Mouse (Mus musculus): Measurements from ENCODE around the gene Psmb3. TPM values are rescaled to one million over a fixed set of nuclear protein-coding genes. Genes with fewer than 3 reads are reported as not detected.

Gene Psmb3
- polyA plus RNA-seq, 1 experiment from 2014 or later, result 246 TPM

GRCm38 (mm10) chr11:97678301-97678700, 24.9 kb upstream of the Psmb3 start:
- ATAC-seq (no peak), DNase-seq (ENCODE audit: low read depth, low spot score) (no peak)
- ChIA-PET POLR2A (interaction anchor here (1.3 kb wide), 1 partner anchor 21 kb away, joined by 3 read pairs; no protein-coding TSS in a partner anchor), CTCF (interaction anchor here (1.1 kb wide), 1 partner anchor 33 kb away, joined by 4 read pairs; no protein-coding TSS in a partner anchor)
- H3K27me3 ChIP-seq, result no peaks in the 10 kb centered on the region
- in situ Hi-C loops (cut with MboI; ENCODE audit: low pct_unique_long_range_greater_than_20kb), result no loop called here
- no peak for TF ChIP-seq CTCF (IDR thresholded peaks at IDR 0.05)

- no peak for ATAC-seq
- no peaks in the 10 kb centered on the region for H3K27me3 ChIP-seq
- ChIA-PET POLR2A (no interaction called here), CTCF (no interaction called here)
- in situ Hi-C loops (cut with MboI; ENCODE audit: low pct_unique_long_range_greater_than_20kb), result no loop called here
- no peak for TF ChIP-seq CTCF (IDR thresholded peaks at IDR 0.05)
- no peak for DNase-seq (ENCODE audit: low read depth, low spot score)
Measured at GRCm38 (mm10) chr11:97680430-97680829, 22.8 kb upstream of the Psmb3 start.

- POLR2A ChIA-PET, result no interaction called here
- DNase-seq (ENCODE audit: low read depth, low spot score) (no peak), ATAC-seq (no peak)
- in situ Hi-C loops (cut with MboI; ENCODE audit: low pct_unique_long_range_greater_than_20kb), result no loop called here
- no peaks in the 10 kb centered on the region for H3K27me3 ChIP-seq
- no peak for TF ChIP-seq CTCF (IDR thresholded peaks at IDR 0.05)
- CTCF ChIA-PET, result interaction anchor here (1.2 kb wide), 1 partner anchor 16 kb away, joined by 4 read pairs; no protein-coding TSS in a partner anchor
Measured at GRCm38 (mm10) chr11:97682504-97683055, 20.6 kb upstream of the Psmb3 start.

- POLR2A ChIA-PET, result interaction anchor here (1.2 to 1.3 kb wide), 2 partner anchors 23 to 26 kb away, joined by 3 to 4 read pairs; no protein-coding TSS in a partner anchor
- in situ Hi-C loops (cut with MboI; ENCODE audit: low pct_unique_long_range_greater_than_20kb), result no loop called here
- ATAC-seq, result no peak
Measured at GRCm38 (mm10) chr11:97684063-97684680, 19.0 kb upstream of the Psmb3 start.

GRCm38 (mm10) chr11:97684766-97685165, 18.4 kb upstream of the Psmb3 start:
- H3K27me3 ChIP-seq, result no peaks in the 10 kb centered on the region
- ATAC-seq (no peak), DNase-seq (ENCODE audit: low read depth, low spot score) (no peak)
- ChIA-PET POLR2A (interaction anchor here (1.2 to 1.3 kb wide), 2 partner anchors 24 to 26 kb away, joined by 3 to 4 read pairs; no protein-coding TSS in a partner anchor), CTCF (no interaction called here)
- in situ Hi-C loops (cut with MboI; ENCODE audit: low pct_unique_long_range_greater_than_20kb), result no loop called here
- no peak for TF ChIP-seq CTCF (IDR thresholded peaks at IDR 0.05)

More at GRCm38 (mm10) chr11:97684063-97684680, 19.0 kb upstream of the Psmb3 start:
- TF ChIP-seq CTCF (IDR thresholded peaks at IDR 0.05), result no peak
- no peak for DNase-seq (ENCODE audit: low read depth, low spot score)
- no peaks in the 10 kb centered on the region for H3K27me3 ChIP-seq
- CTCF ChIA-PET, result interaction anchor here (0.9 kb wide), 1 partner anchor 9 kb away, joined by 3 read pairs; no protein-coding TSS in a partner anchor

GRCm38 (mm10) chr11:97685613-97686321, 17.4 kb upstream of the Psmb3 start, which contains the start of gene Cisd3:
Gene Cisd3 (plus strand): TSS chr11:97685826.
- TF ChIP-seq CTCF (IDR thresholded peaks at IDR 0.05), result no peak
- H3K27me3 ChIP-seq, result no peaks in the 10 kb centered on the region
- ATAC-seq, result peak; percentile 70
- ChIA-PET POLR2A (interaction anchor here (0.9 to 1.5 kb wide), 4 partner anchors 12 to 26 kb away, joined by 4 read pairs; no protein-coding TSS in a partner anchor), CTCF (interaction anchor here (1.1 to 1.4 kb wide), 2 partner anchors 13 to 34 kb away, joined by 3 to 7 read pairs; no protein-coding TSS in a partner anchor)
- in situ Hi-C loops (cut with MboI; ENCODE audit: low pct_unique_long_range_greater_than_20kb), result no loop called here
- no peak for DNase-seq (ENCODE audit: low read depth, low spot score)

- no peak for ATAC-seq
- POLR2A ChIA-PET, result interaction anchor here (0.6 to 1.5 kb wide), 6 partner anchors 9 to 34 kb away, joined by 3 to 4 read pairs (median 4); no protein-coding TSS in a partner anchor
- no peak for DNase-seq (ENCODE audit: low read depth, low spot score)
- no peaks in the 10 kb centered on the region for H3K27me3 ChIP-seq
- CTCF ChIA-PET, result interaction anchor here (0.8 to 1.4 kb wide), 4 partner anchors 13 to 44 kb away, joined by 3 to 7 read pairs (median 3); no protein-coding TSS in a partner anchor
- in situ Hi-C loops (cut with MboI; ENCODE audit: low pct_unique_long_range_greater_than_20kb), result no loop called here
- TF ChIP-seq CTCF (IDR thresholded peaks at IDR 0.05), result no peak
Measured at GRCm38 (mm10) chr11:97686322-97686908, 16.8 kb upstream of the Psmb3 start.

- TF ChIP-seq CTCF (IDR thresholded peaks at IDR 0.05), result no peak
- in situ Hi-C loops (cut with MboI; ENCODE audit: low pct_unique_long_range_greater_than_20kb), result no loop called here
- no peak for DNase-seq (ENCODE audit: low read depth, low spot score)
Measured at GRCm38 (mm10) chr11:97687061-97687460, 16.1 kb upstream of the Psmb3 start.

GRCm38 (mm10) chr11:97689861-97690260, 13.3 kb upstream of the Psmb3 start:
- no peak for TF ChIP-seq CTCF (IDR thresholded peaks at IDR 0.05)
- H3K27me3 ChIP-seq, result no peaks in the 10 kb centered on the region
- ChIA-PET POLR2A (no interaction called here), CTCF (interaction anchor here (1.1 to 1.5 kb wide), 3 partner anchors 9 to 45 kb away, joined by 3 to 6 read pairs (median 3); no protein-coding TSS in a partner anchor)
- DNase-seq (ENCODE audit: low read depth, low spot score) (no peak), ATAC-seq (no peak)
- in situ Hi-C loops (cut with MboI; ENCODE audit: low pct_unique_long_range_greater_than_20kb), result no loop called here

More at GRCm38 (mm10) chr11:97687061-97687460, 16.1 kb upstream of the Psmb3 start:
- POLR2A ChIA-PET, result interaction anchor here (0.8 to 1.5 kb wide), 3 partner anchors 12 to 34 kb away, joined by 3 to 4 read pairs (median 4); no protein-coding TSS in a partner anchor
- ATAC-seq, result no peak
- H3K27me3 ChIP-seq, result no peaks in the 10 kb centered on the region
- CTCF ChIA-PET, result interaction anchor here (0.8 to 1.4 kb wide), 4 partner anchors 12 to 45 kb away, joined by 3 to 7 read pairs (median 3); no protein-coding TSS in a partner anchor

GRCm38 (mm10) chr11:97694435-97694834, 8.8 kb upstream of the Psmb3 start:
- TF ChIP-seq CTCF (IDR thresholded peaks at IDR 0.05), result no peak
- ChIA-PET CTCF (interaction anchor here (2.4 kb wide), 1 partner anchor 50 kb away, joined by 11 read pairs; no protein-coding TSS in a partner anchor), POLR2A (no interaction called here)
- no peak for ATAC-seq
- no peak for DNase-seq (ENCODE audit: low read depth, low spot score)
- H3K27me3 ChIP-seq, result no peaks in the 10 kb centered on the region
- in situ Hi-C loops (cut with MboI; ENCODE audit: low pct_unique_long_range_greater_than_20kb), result no loop called here

All from Patski (cell line).